Mouse (Mus musculus) retina, postnatal 7 days (tissue): ENCODE measurements around the gene Lmln.
"Not testable (repeated sequence)": the region's sequence is repeated elsewhere in the genome, so short reads cannot be mapped to it uniquely, and the experiment has no call there.

Experiments used
- DNase-seq: peaks from one replicate; pipeline ENCODE4 v3.0.0-alpha.2; 2012; ENCODE audit warnings: low read depth, low spot score

The Lmln gene

DNA sequence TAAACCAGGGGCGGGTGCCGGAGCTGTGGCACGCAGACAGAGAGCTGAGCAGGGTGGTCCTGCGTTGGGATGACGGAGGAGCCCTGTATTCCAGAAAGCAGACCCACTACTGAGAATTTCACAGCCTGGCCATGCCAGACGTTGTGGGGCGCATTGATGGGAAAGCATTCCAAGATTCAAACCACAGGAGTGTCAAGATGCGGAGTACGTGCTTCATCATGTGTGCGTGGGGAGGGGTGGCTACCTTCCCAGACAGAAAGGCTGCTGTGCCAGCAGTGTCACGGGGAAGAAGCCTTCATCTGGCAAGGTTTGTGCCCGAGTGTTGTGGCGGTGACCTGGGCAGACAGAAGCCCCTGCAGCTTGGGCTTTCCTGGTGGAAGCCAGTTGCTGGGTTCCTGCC, 70.9 kb downstream of the Lmln start:
- DNase-seq = no peak

DNA sequence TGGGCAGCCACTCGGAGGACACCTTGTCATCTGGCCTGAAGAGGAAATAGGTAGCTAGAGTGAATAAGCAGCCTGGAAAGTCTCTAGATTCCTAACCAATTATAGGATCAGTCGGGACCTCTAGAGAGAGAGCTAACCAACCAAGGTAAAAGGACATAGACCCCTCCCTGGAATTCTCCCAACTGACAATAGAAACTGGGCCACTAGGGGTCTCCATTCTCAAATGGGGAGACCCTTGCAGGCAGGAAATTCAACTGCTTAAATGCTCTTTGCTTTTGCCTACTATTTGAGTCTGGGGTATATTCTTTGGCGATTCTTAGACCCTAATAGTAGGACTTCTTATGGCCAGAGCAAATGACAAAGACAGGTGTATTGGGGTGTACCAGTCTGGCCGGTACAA, 72.8 kb downstream of the Lmln start:
- DNase-seq = no peak

DNA sequence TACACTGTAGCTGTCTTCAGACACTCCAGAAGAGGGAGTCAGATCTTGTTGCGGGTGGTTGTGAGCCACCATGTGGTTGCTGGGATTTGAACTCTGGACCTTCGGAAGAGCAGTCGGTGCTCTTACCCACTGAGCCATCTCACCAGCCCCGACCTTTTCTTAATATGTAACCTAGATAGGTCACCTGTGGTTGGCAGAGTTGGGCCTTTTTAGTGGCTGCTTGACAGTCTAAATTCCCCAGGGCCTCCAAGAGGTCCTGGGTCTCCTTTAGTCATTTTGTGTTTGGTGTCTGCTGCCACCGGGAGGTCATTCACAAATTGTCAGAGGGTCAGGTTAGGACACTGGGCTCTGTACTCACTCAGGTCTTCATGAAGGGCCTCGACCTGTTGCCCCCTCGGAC, 76.7 kb downstream of the Lmln start:
- DNase-seq = not testable (repeated sequence)

DNA sequence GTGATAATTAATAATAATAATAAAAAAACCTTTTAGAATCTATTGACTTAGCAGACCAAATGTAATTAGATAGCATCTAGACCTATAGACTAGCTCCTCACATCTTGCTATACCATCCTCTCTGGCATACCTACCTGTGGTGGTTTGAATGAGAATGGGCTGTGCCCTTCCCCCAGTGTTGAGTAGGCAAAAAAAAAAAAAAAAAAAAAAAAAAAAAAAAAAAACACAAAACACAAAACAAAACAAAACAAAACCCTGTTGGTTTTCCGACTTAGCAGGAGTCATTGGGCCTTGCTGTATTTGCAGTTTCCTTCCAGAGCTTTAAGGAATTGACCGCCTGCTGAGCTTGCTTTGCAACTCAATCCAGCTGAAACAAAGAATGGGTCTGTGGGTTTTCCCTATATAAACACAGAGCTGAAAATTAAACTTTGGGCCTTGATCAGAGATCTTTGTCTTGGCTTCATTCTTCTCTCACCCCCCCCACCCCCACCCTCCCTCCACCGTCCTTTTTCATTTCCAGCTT, 79.5 kb downstream of the Lmln start:
- no peak for DNase-seq

DNA sequence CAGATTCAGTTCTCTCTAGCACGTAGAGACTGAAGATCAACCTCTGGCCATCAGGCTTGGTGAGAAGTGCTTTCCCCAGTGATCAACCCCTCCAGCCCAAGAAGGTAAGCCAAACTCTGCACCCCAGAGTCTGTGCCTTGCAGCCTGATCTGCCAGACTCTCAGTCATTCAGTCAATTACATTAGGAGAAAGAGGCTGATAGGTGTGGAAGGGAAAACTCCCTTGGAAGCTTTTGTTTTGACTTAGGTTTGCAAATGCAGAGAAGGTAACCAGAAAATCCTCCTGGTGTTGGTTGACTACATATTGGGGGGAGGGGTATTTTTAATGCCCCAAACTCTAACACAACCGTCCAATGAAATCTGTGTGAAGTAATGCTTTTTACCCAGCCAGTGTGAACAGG, 81.1 kb downstream of the Lmln start:
- no peak for DNase-seq

DNA sequence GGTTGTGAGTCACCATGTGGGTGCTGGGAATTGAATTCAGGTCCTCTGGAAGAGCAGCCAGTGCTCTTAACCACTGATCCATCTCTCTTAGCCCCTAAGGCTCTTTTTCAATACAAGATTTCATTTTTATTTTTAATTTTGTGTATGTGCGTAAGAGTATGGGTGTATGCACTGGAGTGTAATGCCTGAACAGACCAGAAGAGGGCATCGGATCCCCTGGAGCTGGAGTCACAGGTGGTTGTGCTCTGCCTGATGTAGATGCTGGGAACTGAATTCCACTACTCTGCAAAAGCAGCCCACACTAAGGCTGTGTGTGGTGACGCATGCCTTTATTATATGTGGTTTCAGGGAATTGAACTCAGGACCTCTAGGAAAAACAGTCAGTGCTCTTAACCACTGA, 83.9 kb downstream of the Lmln start:
- no peak for DNase-seq

DNA sequence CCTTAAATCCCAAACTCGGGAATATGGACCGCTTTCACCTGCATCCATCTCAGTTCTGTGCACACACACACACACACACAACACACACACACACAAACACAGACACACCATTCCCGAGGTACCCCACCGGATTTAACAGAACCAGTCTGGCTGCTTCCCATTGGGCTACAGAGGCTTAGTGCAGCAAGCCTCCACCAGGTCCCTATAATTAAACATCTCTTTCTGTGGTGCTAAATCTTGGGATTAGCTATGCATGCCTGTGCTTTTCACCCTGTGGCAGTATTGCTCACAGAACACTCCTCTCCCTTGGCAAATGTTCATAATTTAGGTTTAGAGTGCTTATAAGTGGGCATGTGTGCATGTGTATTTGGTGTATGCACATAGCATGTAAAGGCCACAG, 85.8 kb downstream of the Lmln start:
- DNase-seq = no peak

DNA sequence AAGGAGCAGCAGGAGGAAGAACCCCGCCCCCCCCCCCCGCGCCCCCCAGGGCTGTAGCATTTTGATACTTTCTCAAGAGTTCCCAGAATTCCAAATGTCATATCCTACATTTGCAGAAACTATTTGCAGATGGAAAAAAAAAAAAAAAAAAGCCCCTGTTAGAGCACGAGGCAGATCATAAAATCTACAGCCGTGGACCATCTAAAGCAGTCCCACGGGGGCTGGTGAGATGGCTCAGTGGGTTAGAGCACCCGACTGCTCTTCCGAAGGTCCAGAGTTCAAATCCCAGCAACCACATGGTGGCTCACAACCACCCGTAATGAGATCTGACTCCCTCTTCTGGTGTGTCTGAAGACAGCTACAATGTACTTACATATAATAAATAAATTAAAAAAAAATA, 88.6 kb downstream of the Lmln start:
- DNase-seq = not testable (repeated sequence)

DNA sequence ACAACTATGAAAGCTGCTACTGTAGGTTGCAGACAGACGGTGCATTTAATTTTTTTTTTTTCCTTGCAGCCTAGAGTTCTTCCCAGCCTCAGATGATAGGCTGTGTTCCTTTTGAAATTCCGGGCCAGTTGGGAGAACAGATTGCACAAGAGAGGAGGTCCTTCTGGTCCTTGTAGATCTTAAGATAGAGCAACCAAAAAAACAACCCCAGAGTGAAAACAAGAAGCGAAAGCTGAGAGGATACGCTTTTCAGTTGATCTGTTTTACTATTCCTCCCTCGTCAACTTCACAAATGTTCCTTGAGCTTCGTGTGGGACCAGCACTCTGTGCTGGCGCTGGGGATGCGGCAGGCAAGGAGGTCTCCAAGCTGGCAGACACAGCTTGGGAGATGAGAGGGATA, 89.2 kb downstream of the Lmln start:
- DNase-seq = no peak

DNA sequence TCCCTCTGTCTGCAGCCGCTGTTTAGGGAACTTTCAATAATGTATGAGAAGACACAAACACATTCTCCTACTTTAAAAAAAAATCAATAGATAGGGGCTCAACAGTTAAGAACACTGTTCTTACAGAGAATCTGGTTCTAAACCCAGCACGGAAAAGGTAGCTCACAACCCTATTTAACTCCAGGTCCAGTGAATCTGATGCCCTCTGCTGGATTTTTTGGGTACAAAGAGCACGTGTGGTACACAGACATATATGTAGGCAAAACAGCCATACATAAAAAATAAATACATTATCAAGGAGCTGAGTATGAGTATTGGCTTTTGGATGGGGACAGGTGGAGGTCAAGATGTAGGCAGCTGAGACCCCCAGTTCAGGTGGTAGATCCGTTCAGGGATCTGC, 92.7 kb downstream of the Lmln start:
- no peak for DNase-seq

DNA sequence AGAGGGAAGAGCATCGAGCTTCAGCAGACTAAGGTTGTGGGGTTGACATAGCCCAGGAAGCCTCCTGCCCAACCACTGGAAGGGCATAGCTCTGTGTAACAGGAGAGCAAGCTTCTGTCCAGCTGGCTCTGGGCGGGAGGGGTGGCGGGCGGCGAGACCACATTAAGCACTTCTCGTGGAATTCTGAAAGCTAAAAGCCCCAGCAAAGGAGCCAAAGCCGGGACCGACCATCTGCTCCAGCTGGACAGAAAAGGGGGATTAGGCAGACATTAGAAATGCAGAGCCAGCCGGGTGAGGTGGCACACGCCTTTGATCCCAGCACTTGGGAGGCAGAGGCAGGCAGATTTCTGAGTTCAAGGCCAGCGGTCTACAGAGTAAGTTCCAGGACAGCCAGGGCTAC, 95.7 kb downstream of the Lmln start:
- no peak for DNase-seq

DNA sequence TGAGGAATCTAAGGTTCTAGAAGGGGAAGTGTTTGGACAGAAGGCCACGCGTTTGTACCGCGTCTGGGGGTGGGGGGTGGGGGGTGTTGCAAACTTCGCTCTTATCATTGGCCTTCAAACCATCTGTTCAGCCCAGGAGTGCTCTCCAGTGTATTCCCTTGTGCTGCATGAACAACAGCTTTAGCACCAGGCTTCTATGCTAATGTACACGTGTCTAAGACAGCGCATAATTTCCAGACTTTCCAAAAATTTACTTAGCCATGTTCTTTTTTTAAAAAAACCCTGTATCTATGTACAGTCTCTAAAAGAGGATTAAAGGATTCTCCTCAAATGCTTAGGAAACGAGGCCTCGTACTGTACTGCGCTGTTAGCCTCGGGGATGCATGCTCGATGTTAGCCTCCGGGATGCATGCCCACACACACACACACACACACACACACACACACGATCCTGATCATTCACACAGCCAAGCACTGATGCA, 96.3 kb downstream of the Lmln start:
- DNase-seq = no peak

DNA sequence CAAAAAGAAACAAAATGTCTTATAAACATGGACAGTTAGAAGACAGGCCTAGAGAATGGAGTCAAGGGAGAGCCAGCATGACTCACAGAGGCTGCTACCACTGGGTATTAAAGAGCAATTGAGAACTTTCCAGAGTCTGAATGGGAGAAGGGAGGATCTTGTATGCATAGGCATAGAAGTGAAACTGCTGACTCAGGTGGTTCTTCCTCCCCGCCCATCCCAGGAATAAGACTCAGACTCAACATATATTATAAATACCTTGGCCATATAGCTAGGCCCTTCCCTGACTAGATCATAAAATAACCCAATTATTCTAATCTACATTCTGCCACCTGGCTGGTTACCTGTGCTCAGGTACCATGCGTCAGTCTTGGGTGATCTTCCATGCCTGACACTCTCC, 97.0 kb downstream of the Lmln start:
- DNase-seq = no peak

DNA sequence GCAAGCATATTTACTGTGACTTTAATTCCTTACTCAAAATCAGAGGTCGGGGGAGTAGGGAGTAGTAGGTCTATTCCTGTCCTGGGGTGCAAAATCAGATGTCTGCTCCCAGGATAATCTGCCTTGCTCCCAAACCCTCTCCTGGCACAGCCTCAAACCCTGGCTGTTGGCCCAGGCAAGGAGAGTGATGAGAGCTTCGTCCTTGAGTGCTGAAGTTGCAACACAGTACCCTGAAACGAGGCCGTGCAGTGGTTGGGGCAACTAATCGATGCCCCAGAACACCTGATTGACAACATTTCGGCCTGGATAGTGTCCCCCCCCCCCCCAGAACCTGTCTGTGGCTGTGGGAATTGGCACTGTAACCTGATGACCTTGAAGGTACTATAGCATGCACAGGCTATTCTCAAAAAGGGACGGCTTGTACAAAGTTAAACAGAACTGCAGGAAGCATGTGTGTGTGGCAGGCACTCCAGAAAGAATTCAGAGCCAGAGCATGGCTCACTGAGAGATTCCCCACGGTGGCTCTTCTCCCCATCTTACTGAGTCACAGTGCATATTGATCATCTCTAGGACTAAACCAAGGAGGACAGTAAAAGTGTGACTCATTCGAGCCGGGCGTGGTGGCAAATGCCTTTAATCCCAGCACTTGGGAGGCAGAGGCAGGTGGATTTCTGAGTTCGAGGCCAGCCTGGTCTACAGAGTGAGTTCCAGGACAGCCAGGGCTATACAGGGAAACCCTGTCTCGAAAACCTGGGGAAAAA, 101.2 kb downstream of the Lmln start:
- DNase-seq = no peak

DNA sequence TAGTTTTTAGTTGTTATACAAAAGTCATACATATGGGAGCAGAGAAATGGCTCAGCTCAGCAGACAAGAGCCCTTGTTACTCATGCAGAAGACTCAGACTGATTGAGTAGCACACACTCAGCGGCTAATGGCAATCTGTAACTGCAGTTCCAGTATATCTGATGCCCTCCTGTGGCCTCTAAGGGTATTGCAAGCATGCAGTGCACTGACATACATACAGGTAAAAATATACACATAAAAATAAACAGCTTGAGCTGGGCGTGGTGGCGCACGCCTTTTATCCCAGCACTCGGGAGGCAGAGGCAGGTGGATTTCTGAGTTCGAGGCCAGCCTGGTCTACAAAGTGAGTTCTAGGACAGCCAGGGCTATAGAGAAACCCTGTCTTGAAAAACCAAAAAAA, 104.0 kb downstream of the Lmln start:
- not testable (repeated sequence) for DNase-seq

DNA sequence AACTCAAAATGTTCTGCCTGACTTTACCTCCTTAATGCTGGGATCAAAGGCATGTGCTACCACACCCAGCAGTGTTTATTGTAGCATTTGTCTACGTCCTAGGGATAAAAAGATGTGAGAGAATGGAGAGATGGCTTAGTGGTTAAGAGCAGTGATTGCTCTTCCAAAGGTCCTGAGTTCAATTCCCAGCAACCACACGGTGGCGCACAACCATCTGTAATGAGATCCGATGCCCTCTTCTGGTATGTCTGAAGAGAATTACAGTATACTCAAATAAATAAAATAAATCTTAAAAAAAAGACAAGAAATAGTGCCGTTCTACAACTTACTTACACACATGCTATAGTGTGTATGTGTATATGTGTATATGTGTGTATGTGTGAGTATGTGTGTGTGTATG, 105.2 kb downstream of the Lmln start:
- DNase-seq = no peak

DNA sequence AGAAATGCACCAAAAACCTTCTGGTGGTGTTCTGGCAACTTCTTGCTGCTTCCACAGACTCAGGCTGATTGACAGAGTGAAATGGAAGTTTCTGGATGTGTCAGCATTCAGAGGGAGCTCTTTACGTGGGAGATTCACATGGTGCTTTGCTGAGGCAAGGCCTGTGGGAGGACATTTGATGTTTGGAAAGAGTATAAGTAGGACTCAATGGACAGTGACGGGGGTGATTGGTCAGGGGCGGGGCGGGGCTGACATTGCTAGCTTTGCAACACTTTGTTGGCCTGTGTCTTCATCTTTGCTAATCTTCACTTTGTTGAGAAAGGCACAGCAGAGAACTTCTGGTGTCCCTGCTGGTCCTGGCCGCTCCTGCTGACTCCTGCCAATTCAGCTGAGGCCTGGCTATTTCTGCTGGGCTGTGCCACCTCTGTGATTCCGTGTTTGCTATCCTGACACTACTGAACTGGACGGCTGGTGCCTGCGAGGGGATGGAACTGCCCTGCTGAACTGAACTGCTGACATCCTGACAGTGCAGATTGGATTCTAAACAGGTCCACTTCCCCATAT, 107.2 kb downstream of the Lmln start:
- DNase-seq = no peak

DNA sequence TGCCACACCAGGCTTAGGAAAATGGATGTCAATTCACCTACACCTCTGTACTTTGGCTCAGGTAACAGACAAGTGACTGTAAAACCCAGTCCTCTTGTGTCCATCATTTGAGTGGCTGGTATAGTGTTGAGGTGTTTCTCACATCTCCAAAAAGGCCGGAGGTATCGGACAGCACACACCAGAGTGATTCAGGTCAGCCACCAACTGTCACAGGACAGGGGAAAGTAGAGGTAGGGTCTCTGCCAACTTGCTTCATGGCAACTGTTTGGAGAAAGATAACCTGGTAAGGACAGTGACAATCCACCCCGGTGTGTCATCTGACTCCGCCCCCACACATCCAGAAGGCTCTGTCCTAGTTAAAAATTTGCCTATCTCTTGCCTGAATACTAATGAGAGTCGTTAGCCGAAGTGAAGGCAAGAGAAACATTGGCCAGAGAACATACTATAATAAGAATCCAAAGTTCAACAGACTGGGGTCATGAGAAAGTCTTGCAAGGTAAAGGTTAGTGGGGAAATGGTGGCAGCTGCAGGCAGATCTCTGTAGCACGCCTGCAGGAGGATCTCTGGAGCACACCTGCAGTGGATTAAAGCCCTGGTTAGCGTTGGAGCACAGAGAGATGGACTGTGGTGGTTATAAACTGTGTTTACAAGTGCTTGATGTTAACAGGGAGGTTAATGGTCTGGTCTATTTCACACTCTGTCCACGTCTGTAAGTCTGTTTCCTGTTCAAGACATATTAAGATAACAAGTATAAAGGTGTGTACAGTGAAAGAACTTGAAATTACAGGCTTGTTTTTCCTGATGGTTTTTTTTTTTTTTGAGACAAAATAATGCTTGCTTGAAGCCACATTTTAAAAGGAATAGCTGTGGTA, 108.6 kb downstream of the Lmln start:
- DNase-seq = no peak

DNA sequence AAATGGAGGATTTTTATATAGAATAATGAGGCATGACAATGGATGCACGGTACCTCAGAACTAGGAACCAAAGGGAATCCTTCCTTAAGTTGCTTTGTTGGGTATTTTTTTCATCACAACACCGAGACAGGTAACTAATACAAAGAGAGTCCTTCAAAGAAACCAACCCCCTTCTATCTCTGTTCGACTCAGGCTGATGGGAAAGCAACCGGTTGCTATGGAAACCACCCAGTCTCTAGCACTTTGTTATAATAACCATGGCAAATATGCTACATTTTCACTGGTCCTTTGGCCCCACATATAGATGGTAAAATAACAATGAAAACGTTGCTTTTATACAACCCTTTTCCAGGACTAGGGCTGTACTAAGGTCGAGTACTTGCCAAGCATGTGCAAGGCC, 109.5 kb downstream of the Lmln start:
- no peak for DNase-seq

DNA sequence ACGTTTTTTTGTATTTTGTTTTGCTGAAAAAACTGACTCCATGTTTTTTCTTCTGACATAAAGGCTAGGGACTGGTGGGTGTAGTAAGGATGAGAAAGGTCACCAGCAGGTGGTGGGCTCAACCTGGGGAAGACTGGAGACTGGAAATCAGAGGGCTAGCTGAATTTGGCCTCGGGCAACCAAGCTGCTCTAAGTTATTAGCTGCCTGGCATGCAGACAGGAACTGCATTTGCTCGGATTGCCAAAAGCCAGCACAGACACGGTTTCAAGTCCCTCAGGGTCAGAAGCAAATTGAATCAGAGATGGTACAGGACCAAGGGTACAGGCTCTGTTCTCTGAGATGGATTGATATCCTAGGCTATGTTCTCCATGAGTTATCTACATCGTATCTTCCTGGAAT, 110.8 kb downstream of the Lmln start:
- DNase-seq = no peak

DNA sequence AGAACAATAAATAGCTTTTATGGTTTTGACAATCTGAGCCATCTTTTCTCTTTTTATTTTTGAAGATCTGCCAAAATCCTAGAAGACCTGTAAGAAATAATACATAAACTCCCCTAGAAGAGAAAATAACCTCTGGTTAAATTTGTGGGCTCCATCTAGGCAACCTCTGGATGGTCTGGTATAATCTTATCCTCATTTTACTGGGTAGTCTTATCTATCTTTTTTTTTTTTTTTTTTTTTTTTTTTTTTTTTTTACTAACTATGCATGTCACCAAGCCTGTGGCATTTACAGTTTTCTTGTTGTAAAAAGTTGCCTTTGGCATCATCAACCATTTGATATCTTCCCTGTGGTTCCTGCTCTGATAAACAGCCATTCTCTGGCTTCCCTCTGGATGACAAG, 112.4 kb downstream of the Lmln start:
- DNase-seq = no peak

DNA sequence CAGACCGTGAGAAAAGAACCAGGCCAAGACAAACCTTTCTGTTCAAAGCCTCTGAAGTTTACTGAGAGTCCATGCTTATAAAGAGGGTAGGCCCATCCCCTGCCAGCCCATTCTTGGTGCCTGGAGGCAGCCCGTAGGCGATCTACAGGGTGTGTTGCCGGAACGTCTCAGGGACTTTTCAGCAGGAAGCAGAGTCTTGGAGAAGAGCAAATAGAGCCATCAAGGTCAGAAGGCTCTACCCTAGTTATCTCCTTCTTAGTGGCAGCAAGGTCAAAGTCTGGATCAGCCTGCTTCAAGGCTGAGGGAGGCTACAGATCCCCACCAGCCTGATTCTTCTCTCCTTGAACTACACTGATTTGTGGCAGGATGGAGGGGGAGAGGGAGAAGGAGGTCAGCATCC, 114.5 kb downstream of the Lmln start:
- not testable (repeated sequence) for DNase-seq
